Mouse (Mus musculus) kidney, postnatal 14 days (tissue): ENCODE data around the gene Vmn2r3.
"Not testable (repeated sequence)": the region's sequence is repeated elsewhere in the genome, so short reads cannot be mapped to it uniquely, and the experiment has no call there.

Experiments used
- DNase-seq: peaks from one replicate; pipeline ENCODE4 v3.0.0; 2022; ENCODE audit warnings: mixed read lengths

Gene Vmn2r3

DNA sequence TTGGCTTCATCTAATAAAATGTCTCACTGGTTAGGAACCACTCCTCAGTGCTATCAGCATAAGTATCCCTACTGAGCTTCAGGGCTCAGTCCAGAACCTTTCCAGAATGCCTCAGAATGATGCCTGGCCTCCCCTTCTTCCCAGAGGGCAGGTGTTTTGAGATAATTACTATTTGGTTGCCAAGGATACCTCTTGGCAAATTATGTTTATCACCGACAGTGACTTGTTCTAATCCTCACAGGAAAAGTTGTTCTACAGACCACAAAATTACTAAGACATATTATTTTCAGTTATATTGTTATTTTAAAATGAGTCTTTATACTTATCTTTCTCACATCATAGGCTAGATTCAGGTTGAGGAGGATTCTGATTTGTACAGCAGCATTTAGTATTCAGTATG, at the start of gene Vmn2r3:
TSS of gene Vmn2r3 (minus strand) at position 101 of the 400 bp plus-strand sequence.
- DNase-seq = no peak

DNA sequence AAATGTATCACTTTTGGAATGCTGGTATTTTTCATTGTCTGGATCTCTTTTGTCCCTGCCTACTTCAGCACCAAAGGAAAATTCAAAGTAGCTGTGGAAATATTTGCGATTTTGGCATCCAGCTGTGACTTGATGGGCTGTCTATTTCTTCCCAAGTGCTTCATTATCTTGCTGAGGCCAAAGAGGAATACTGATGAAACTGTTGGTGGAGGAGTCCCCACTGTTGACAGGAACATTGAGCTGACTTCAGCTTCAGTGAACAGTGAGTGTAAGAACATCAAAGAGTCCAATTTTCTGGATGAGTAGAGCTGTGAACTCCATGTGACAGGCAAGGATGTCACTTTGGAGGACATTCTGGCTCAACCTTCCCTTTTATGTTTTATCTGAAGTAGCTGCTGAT, 43.0 kb upstream of the Vmn2r3 start:
- no peak for DNase-seq

GRCm38 (mm10) chr3:64321824-64322223, 32.3 kb upstream of the Vmn2r3 start:
- no peak for DNase-seq

DNA sequence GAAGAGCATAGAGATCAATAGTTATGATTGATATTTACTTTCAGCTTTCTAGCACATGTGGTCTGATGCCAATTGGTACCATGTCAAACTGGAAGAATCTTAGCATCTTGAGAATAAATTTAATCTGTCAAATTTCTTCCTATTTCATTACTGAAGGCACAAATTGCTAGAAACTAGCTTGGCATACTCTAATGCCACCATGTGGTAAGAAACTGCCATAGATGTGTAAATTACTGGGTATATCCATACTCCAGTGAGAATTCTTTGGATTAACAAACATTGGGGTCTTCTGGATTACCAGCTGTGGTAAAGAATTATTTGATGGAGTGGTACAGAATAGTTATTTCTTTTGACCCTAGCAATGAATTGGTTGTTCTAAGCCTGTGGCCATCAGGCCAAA, 17.3 kb upstream of the Vmn2r3 start:
- no peak for DNase-seq

DNA sequence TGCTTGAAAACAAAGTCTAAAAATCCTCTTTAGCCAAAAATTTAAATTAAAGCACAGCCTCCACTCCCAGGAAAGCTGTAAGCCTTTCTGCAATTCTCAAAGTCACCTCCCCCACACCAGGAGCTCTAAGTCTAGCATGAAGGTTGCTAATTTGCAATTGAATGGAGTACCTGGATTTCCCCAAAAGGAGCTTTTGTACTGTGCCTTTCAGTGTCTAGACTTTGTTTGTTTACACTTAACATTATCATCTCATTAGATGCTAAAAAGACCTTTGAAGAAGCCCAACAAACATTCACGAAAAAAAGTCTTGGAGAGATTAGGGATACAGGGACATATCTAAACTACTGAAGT, 23.8 kb downstream of the Vmn2r3 start:
- no peak for DNase-seq

- DNase-seq = not testable (repeated sequence)
Observed at GRCm38 (mm10) chr3:64265056-64265761, 24.3 kb downstream of the Vmn2r3 start.

GRCm38 (mm10) chr3:64259582-64259981, 29.9 kb downstream of the Vmn2r3 start:
- no peak for DNase-seq

GRCm38 (mm10) chr3:64251646-64252045, 37.9 kb downstream of the Vmn2r3 start:
- DNase-seq = no peak

DNA sequence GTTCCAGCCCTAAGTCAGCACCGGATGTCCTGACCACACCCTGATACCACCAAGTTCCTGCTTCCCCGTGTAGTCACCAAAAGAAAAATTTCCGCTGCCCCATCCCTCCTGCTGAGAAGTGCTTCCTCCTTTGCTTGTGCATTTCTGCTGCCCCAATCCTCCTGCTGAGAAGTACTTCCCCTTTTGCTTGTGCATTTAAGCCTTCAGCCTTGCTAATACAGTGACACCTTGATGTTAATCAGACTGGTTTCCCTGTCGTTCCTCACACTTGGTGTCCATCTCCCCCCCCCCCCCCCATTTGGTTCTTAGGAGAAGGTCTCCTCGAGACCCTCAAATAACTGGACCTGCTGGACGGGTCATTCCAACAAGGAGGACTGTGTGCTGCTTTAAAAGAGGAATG, 39.0 kb downstream of the Vmn2r3 start:
- not testable (repeated sequence) for DNase-seq

GRCm38 (mm10) chr3:64235459-64235858, 54.0 kb downstream of the Vmn2r3 start:
- not testable (repeated sequence) for DNase-seq

GRCm38 (mm10) chr3:64233655-64234054, 55.9 kb downstream of the Vmn2r3 start:
- not testable (repeated sequence) for DNase-seq

DNA sequence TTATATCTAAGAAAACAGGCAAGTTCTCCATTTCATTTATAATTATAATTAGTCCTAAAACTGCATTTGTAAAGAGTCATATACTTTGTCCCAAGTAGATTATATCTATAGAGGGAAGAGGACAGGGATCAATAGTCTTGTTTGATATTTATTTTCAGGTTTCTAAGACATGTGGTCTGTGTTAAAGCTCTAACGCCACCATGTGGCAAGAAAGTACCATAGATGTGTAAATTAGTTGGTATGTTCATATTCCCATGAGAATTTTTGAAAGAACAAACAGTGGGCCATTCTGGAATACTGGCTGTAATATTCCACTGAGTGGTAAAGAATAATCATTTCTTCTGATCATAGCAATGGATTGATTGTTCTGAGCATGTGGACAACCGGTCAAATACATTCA, 62.3 kb downstream of the Vmn2r3 start:
- no peak for DNase-seq
